Mouse (Mus musculus): ENCODE data around the gene Gdpd5.

Gene Gdpd5

GRCm38 (mm10) chr7:99381214-99382087 is at the start of gene Gdpd5:
Gene Gdpd5, plus strand, starts transcription at chr7:99381414.
- peak; percentile 98 to 99 for DNase-seq

GRCm38 (mm10) chr7:99332774-99333480 is 48.3 kb upstream of the Gdpd5 start:
- peak; percentile 86 to 96 for DNase-seq

GRCm38 (mm10) chr7:99340736-99341135 is 40.5 kb upstream of the Gdpd5 start:
- DNase-seq, result no peak

GRCm38 (mm10) chr7:99343577-99343976 is 37.6 kb upstream of the Gdpd5 start:
- no peak for DNase-seq

- no peak for DNase-seq
Observed at GRCm38 (mm10) chr7:99347268-99347667, 33.9 kb upstream of the Gdpd5 start.

- DNase-seq, result no peak
Observed at GRCm38 (mm10) chr7:99348883-99349282, 32.3 kb upstream of the Gdpd5 start.

- DNase-seq, result no peak
Observed at GRCm38 (mm10) chr7:99349782-99350720, 31.2 kb upstream of the Gdpd5 start.

GRCm38 (mm10) chr7:99351104-99351801 is 30.0 kb upstream of the Gdpd5 start:
- DNase-seq, result peak in 1 of 2 experiments; percentile 47

GRCm38 (mm10) chr7:99351802-99352517 is 29.3 kb upstream of the Gdpd5 start:
- peak; percentile 49 to 70 for DNase-seq

- DNase-seq, result peak; percentile 92 to 95
Observed at GRCm38 (mm10) chr7:99352526-99353400, 28.5 kb upstream of the Gdpd5 start, which contains the start of gene Serpinh1. Gene Serpinh1, minus strand, starts transcription at chr7:99353239.

GRCm38 (mm10) chr7:99355731-99356131 is 25.5 kb upstream of the Gdpd5 start:
- peak; percentile 83 to 88 for DNase-seq

- peak; percentile 18 to 41 for DNase-seq
Observed at GRCm38 (mm10) chr7:99356244-99356930, 24.8 kb upstream of the Gdpd5 start.

GRCm38 (mm10) chr7:99357201-99357600 is 24.0 kb upstream of the Gdpd5 start:
- DNase-seq, result peak; percentile 65 to 70

- DNase-seq, result peak; percentile 55 to 59
Observed at GRCm38 (mm10) chr7:99358371-99358770, 22.8 kb upstream of the Gdpd5 start.

GRCm38 (mm10) chr7:99360021-99360802 is 21.0 kb upstream of the Gdpd5 start:
- DNase-seq, result peak; percentile 68 to 90

GRCm38 (mm10) chr7:99360803-99361414 is 20.3 kb upstream of the Gdpd5 start:
- no peak for DNase-seq

- DNase-seq, result no peak
Observed at GRCm38 (mm10) chr7:99362137-99362536, 19.1 kb upstream of the Gdpd5 start.

GRCm38 (mm10) chr7:99365069-99365468 is 16.1 kb upstream of the Gdpd5 start:
- DNase-seq, result peak; percentile 79 to 84

Measured in kidney, postnatal 25 days (tissue).